Mouse (Mus musculus) myocyte (in vitro differentiated cells): Measurements from ENCODE around the gene Ptpn12.

Source experiments
- CEBPB ChIP-seq: IDR thresholded peaks from 2 replicates; pipeline ENCODE4 v1.6.1; 2011; ENCODE audit warnings: mild to moderate bottlenecking, moderate library complexity; ENCODE audit not compliant: poor library complexity, insufficient read depth, severe bottlenecking
- E2F4 ChIP-seq: IDR thresholded peaks from one replicate; pipeline ENCODE4 v1.6.1; 2011; ENCODE audit warnings: mild to moderate bottlenecking, control low read depth, moderate library complexity; ENCODE audit not compliant: insufficient read depth
- MAX ChIP-seq: IDR thresholded peaks from one replicate; pipeline ENCODE4 v1.6.1; 2011; ENCODE audit warnings: low read depth, mild to moderate bottlenecking, control low read depth
- MYOD1 ChIP-seq, 3 experiments: IDR thresholded peaks; one replicate each; pipeline ENCODE4 v1.6.1; 2011; ENCODE audit warnings: control low read depth in 2 of 3, low read depth in 2 of 3, mild to moderate bottlenecking in 2 of 3, moderate library complexity in 1 of 3; ENCODE audit not compliant: insufficient read length in 2 of 3, control insufficient read depth in 1 of 3
- MYOG ChIP-seq, 3 experiments: IDR thresholded peaks; one replicate each; pipeline ENCODE4 v1.6.1; 2011; ENCODE audit warnings: control low read depth in 2 of 3, low read depth in 2 of 3, mild to moderate bottlenecking in 2 of 3; ENCODE audit not compliant: insufficient read length in 2 of 3, control insufficient read depth in 1 of 3, insufficient read depth in 1 of 3
- POLR2A ChIP-seq: IDR thresholded peaks from one replicate; pipeline ENCODE4 v1.6.1; 2011; ENCODE audit warnings: low read depth, mild to moderate bottlenecking, control low read depth, moderate library complexity; ENCODE audit not compliant: insufficient read length
- POLR2AphosphoS2 ChIP-seq: IDR thresholded peaks from one replicate; pipeline ENCODE4 v1.6.1; 2011; ENCODE audit warnings: low read depth, control low read depth; ENCODE audit not compliant: insufficient read length
- SRF ChIP-seq: IDR thresholded peaks from one replicate; pipeline ENCODE4 v1.6.1; 2011; ENCODE audit warnings: low read depth; ENCODE audit not compliant: control insufficient read depth, insufficient read length
- TCF12 ChIP-seq: IDR thresholded peaks from one replicate; pipeline ENCODE4 v1.6.1; 2011; ENCODE audit warnings: mild to moderate bottlenecking, control low read depth; ENCODE audit not compliant: poor library complexity, insufficient read depth, severe bottlenecking
- USF1 ChIP-seq: IDR thresholded peaks from one replicate; pipeline ENCODE4 v1.6.1; 2011; ENCODE audit warnings: low read depth, mild to moderate bottlenecking, control low read depth, moderate library complexity

DNA sequence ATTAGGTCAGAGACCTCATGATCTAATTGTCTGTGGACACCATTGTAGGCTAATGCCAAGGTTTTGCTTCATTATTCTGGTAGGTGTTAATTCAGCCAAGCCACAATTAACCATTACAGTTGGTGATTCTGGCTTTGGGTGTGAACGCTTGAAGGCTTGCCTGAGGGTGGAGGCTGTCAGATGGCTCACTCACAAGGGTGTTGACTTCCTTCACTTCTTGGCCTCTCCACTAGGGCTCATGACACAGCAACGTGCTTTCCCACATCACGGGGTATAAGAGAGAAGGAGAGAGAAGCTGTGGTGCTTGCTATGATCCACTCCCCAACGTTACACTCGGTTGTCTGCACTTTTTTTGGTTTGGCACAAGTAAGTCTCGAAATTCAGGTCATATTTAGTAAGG lies 35.5 kb upstream of the Ptpn12 start:
- TF ChIP-seq POLR2A (no peak), SRF (no peak), E2F4 (no peak), CEBPB (no peak), MYOD1 (IDR thresholded peaks at IDR 0.05; ENCODE audit: control insufficient read depth in 1 of 3, insufficient read length in 2 of 3, low read depth in 2 of 3) (no peak), MAX (no peak), POLR2AphosphoS2 (no peak), USF1 (no peak), MYOG (IDR thresholded peaks at IDR 0.05; ENCODE audit: control insufficient read depth in 1 of 3, insufficient read depth in 1 of 3, insufficient read length in 2 of 3, low read depth in 2 of 3) (no peak), TCF12 (no peak)
